Mouse (Mus musculus) midbrain, embryonic 16.5 days (tissue): ENCODE data around the gene B3gnt3. TPM values are rescaled to one million over a fixed set of nuclear protein-coding genes. Genes with fewer than 3 reads are reported as not detected.
"Not testable (repeated sequence)": the region's sequence is repeated elsewhere in the genome, so short reads cannot be mapped to it uniquely, and the experiment has no call there.

Experiments
- ATAC-seq: fragments of 200-750 bp; cut with Nextera tagmentation; 2 replicates; pipeline ENCODE4 v1.8.0; 2017; ENCODE audit warnings: moderate TSS enrichment
- H3K27ac ChIP-seq: fragments of 300-500 bp; sonication (generic); 2 replicates; pipeline ENCODE4 v1.5.1; 2014; ENCODE audit warnings: mild to moderate bottlenecking, low read length, mixed read lengths
- H3K27me3 ChIP-seq: fragments of 300-500 bp; sonication (generic); 2 replicates; pipeline ENCODE4 v1.6.1; 2014; ENCODE audit warnings: low read depth, low read length, mixed read lengths; ENCODE audit not compliant: control insufficient read depth, insufficient read depth
- H3K36me3 ChIP-seq: fragments of 300-500 bp; sonication (generic); 2 replicates; pipeline ENCODE4 v1.6.1; 2014; ENCODE audit warnings: mild to moderate bottlenecking, low read length, moderate library complexity, mixed read lengths; ENCODE audit not compliant: control insufficient read depth, insufficient read depth
- H3K4me1 ChIP-seq: fragments of 300-500 bp; sonication (generic); 2 replicates; pipeline ENCODE4 v1.6.1; 2014; ENCODE audit warnings: mild to moderate bottlenecking, low read length, mixed read lengths; ENCODE audit not compliant: control insufficient read depth, insufficient read depth
- H3K4me2 ChIP-seq: fragments of 300-500 bp; sonication (generic); 2 replicates; pipeline ENCODE4 v1.6.1; 2014; ENCODE audit warnings: mild to moderate bottlenecking, low read length, mixed read lengths
- H3K4me3 ChIP-seq: fragments of 300-500 bp; sonication (generic); 2 replicates; pipeline ENCODE4 v1.5.1; 2014; ENCODE audit warnings: low read depth, mild to moderate bottlenecking, low read length, moderate library complexity, mixed read lengths
- H3K9ac ChIP-seq: fragments of 300-500 bp; sonication (generic); 2 replicates; pipeline ENCODE4 v1.6.1; 2014; ENCODE audit warnings: low read depth, low read length, mixed read lengths
- H3K9me3 ChIP-seq: fragments of 300-500 bp; sonication (generic); replicated peaks from 2 replicates; pipeline ENCODE4 v1.6.1; 2014; ENCODE audit warnings: mild to moderate bottlenecking, low read length, mixed read lengths; ENCODE audit not compliant: control insufficient read depth, poor library complexity, severe bottlenecking
- WGBS: fragments of 180-500 bp; shearing (Covaris S2); extraction: QIAGEN DNeasy Blood & Tissue Kit; methylation state at CpG from one replicate; pipeline ENCODE4 v1.1.7; 2014; 5-methylcytosine and 5-hydroxymethylcytosine counted together
- polyA plus RNA-seq: library from polyadenylated mRNA; unstranded; fragments of >200 nt; fragmentation: Nextera tagmentation; extraction: Ambion mirVana; gene quantifications from 2 replicates; pipeline ENCODE4 v1.2.1, GENCODE M21; 2015

The B3gnt3 gene
- polyA plus RNA-seq, 1 experiment from 2014 or later, result 0.20 TPM

DNA sequence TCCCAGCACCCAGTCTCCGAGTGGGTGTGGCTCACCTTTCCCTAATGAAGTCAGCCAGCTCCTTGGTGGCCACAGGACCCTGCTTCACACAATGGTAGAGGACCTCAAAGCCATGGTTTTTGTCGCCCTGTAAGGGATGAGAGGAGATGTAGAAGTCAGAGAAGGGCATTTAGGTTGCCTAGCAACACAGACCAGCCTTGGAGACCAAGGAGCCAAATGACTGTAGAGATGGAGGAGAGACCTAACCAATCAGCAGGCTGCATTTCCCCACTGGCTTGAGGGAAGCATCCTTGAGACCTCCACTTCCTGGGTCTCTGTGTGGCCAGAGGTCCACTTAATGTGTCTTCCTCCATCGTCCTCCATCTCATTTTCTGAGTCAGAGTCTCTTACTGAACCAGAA, 16.7 kb upstream of the B3gnt3 start:
- 37% methylated on average over 3 of the region's 3 CpGs for WGBS
- Histone ChIP-seq H3K36me3 (peaks cover 7% of the 10 kb centered on the region), H3K9ac (no peak overlapping the region), H3K4me2 (no peak overlapping the region), H3K27me3 (no peaks in the 10 kb centered on the region), H3K9me3 (no peaks in the 10 kb centered on the region), H3K4me3 (no peak overlapping the region), H3K27ac (peak overlapping the region; percentile 86), H3K4me1 (peaks cover 46% of the 10 kb centered on the region)
- no peak for ATAC-seq

DNA sequence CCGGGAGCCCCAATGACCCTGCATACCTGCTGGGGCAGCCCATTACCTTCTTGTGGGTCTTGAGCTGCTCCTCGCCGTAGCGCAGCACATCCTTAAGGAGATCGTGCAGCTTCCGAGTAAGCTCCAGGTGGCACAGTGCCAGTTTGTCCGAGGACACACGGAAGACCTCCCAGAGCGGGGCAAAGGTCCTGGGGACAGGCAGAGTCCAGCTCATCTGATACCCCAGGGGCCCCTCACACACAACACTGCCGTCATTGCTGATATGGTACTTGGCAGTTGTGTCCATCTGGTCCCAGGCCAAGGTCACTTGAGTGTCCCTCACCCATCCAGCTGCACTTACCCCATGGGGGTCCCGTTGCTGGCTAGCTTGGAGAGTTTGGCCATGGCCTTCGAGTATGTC, 15.5 kb upstream of the B3gnt3 start:
- 86% methylated on average over 12 of the region's 12 CpGs for WGBS
- Histone ChIP-seq H3K36me3 (peaks cover 14% of the 10 kb centered on the region), H3K4me2 (no peak overlapping the region), H3K9me3 (no peaks in the 10 kb centered on the region), H3K4me1 (peaks cover 41% of the 10 kb centered on the region), H3K4me3 (no peak overlapping the region), H3K9ac (no peak overlapping the region), H3K27ac (no peak overlapping the region), H3K27me3 (no peaks in the 10 kb centered on the region)
- ATAC-seq, result no peak

DNA sequence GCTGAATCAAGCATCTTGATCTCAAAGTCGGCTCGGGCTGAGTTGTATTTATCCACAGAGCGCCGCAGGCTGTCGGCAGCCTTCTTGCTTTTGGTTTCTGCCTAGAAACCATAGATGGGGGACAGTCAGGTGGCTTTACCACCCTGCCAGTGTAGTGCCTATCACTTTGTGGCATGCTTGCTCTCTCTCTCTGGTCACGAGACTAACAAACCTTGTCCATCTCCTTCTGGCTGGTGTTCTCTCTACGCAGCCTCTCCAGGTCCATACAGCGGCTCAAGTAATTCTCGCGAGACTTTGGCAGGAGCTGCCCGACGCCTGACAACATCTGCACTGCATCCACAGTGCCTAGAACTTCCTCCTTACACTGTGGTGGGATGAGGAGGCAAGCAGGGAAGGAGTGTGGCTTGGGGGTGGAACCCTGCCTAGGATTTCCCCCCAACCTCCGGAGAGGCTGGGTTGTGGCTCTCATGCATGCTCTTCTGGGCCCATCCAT, 15.0 kb upstream of the B3gnt3 start:
- Histone ChIP-seq H3K36me3 (peaks cover 16% of the 10 kb centered on the region), H3K9ac (no peak overlapping the region), H3K9me3 (no peaks in the 10 kb centered on the region), H3K27ac (no peak overlapping the region), H3K4me1 (peaks cover 37% of the 10 kb centered on the region), H3K4me2 (no peak overlapping the region), H3K4me3 (no peak overlapping the region), H3K27me3 (no peaks in the 10 kb centered on the region)
- 88% methylated on average over 13 of the region's 13 CpGs for WGBS
- ATAC-seq, result no peak

DNA sequence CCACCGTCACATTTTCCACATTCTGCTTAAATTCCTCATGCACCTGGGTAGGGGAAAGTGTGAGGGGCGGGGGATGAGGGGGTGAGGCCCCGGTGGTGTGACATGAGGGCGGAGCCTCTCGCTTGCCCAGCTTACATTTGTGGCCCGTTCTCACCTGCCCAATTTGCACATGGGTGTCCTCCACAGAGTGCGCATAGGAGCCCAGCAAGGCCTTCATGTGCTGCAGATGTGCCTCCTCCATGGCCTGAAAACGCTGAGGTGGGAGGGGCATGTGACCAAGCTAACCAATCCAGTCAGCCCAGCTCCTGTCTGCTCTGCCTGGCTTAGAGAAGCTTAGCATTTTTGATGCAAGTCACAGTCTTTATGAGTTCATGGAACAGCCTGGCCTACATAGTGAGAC, 13.9 kb upstream of the B3gnt3 start:
- peaks cover 16% of the 10 kb centered on the region for H3K36me3 ChIP-seq
- H3K4me2 ChIP-seq, result no peak overlapping the region
- H3K4me3 ChIP-seq, result no peak overlapping the region
- no peak overlapping the region for H3K27ac ChIP-seq
- H3K27me3 ChIP-seq, result no peaks in the 10 kb centered on the region
- ATAC-seq, result no peak
- no peak overlapping the region for H3K9ac ChIP-seq
- H3K9me3 ChIP-seq, result no peaks in the 10 kb centered on the region
- 58% methylated on average over 8 of the region's 8 CpGs for WGBS
- peaks cover 26% of the 10 kb centered on the region for H3K4me1 ChIP-seq

DNA sequence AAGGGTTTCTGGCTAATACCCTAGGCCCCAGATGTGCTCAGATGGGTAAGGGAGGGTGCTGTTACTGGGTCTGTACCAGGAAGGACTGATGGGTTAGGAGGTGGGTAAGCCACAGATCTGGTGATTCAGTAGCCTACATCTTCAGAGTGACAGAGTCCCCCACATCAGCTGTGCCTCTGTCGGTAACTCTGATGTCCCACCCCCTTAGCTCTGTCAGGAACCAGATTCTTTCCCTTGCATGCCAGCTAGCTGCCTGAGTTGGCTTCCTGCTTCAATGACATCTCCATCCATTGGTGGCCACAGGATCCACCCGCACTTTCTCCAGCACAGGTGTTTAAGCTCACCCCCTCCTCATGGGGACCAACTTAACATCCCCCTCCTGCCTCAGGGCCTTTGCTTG, 10.0 kb upstream of the B3gnt3 start:
- H3K9me3 ChIP-seq, result no peaks in the 10 kb centered on the region
- WGBS, result 73% methylated on average over 2 of the region's 2 CpGs
- no peaks in the 10 kb centered on the region for H3K27me3 ChIP-seq
- 0 out of 2 replicates have a peak overlapping the region, but pooled peaks have one; percentile 14 for H3K9ac ChIP-seq
- ATAC-seq, result no peak
- H3K4me3 ChIP-seq, result no peak overlapping the region
- H3K4me2 ChIP-seq, result no peak overlapping the region
- peaks cover 25% of the 10 kb centered on the region for H3K36me3 ChIP-seq
- H3K4me1 ChIP-seq, result peaks cover 5% of the 10 kb centered on the region; the same call in 1 of the 2 replicates
- H3K27ac ChIP-seq, result no peak overlapping the region

DNA sequence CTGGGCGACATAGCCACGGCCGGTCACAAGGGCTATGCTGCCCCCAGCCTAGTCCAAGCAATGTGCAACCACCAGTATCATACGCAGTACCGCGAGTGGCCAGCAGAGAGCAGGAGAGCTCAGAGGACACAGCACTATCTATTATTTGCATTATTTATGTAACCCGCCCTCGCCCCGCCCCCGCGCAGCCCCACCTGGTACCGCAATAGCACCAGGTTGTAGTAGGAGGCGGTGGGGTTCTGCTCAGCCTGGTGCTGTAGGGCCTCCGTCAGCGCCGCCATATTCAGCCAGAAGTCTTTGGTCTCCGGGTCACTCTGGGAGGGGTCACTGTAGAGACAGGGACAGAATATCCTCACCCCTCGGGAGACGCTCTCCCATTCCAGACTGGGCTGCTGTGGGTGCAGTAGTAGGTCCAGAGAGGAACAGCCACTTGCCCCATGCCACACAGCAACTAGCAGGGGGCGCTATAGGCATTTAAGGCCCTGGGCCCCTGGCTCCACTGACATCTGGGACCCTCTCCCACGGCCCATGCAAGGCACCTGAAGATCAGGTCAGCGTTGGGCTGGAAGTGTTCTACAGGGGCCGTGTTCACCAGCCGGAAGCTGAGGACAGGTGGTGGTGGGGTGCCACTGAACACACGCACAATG, 8.3 kb upstream of the B3gnt3 start:
- H3K9me3 ChIP-seq, result no peaks in the 10 kb centered on the region
- H3K27ac ChIP-seq, result no peak overlapping the region
- peak overlapping the region; percentile 48 for H3K4me2 ChIP-seq
- H3K4me1 ChIP-seq, result peaks cover 5% of the 10 kb centered on the region; the same call in 1 of the 2 replicates
- peak overlapping the region; percentile 11; the same call in 1 of the 2 replicates for H3K4me3 ChIP-seq
- WGBS, result 20% methylated on average over 25 of the region's 25 CpGs
- peaks cover 21% of the 10 kb centered on the region for H3K36me3 ChIP-seq
- peak; percentile 68 for ATAC-seq
- H3K9ac ChIP-seq, result peak overlapping the region; percentile 56
- no peaks in the 10 kb centered on the region; the same call in 1 of the 2 replicates for H3K27me3 ChIP-seq

DNA sequence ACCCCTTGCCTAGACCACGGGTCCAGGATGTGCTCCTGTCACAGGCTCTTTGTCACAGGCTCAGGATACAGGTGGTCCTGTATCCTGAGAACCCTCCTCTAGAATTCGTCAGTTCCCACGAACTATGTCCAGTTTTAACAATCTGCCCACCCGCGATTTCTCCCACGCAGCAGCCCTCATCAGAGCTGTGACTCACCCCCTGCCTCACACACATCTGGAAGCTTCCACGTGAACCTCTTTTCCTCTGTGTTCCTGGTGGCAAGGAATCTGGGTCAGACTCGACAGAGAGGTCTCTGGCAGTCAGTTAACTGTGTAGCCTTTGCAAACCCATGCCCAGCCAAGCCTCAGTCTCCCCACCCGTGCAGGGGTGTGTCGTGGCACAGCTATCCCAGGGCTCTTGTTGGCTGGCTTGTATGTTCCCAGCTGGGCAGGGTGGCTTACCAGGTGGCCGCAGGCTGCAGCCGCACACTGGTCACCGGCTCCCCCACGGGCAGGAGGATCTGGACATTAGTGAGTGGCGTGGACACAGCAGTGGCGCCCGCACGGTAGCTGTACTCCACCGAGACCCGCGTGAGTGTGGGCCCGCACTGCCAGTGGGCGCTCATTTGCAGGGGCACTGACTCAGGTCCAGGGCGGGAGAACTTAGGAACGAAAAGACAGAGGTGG, 7.7 kb upstream of the B3gnt3 start:
- 44% methylated on average over 25 of the region's 25 CpGs for WGBS
- Histone ChIP-seq H3K9ac (no peak overlapping the region; the same call in 1 of the 2 replicates), H3K36me3 (peaks cover 21% of the 10 kb centered on the region), H3K27ac (no peak overlapping the region), H3K9me3 (no peaks in the 10 kb centered on the region), H3K27me3 (no peaks in the 10 kb centered on the region; the same call in 1 of the 2 replicates), H3K4me2 (peak overlapping the region; percentile 48), H3K4me3 (no peak overlapping the region), H3K4me1 (peaks cover 5% of the 10 kb centered on the region; the same call in 1 of the 2 replicates)
- peak; percentile 44 for ATAC-seq

DNA sequence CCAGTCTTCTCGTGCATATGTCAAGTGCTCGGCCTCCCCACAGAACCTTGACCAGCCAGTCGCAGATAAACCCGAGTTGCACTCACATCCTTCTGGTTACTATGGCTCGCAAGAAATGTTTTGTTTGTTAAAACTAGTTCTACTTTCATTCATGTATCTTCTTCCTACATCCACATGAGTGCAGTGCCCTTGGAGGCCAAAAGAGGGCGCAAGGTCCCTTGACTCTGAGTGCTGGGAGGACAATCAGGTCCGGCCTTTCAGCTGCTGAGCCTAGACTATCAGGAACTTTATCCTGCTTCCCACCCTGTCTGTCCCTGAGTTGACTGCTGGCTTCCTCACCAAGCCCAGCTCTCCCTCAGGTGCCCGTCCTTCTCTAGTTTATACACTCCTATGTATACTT, 6.3 kb upstream of the B3gnt3 start:
- H3K9me3 ChIP-seq, result no peaks in the 10 kb centered on the region
- WGBS, result 37% methylated on average over 8 of the region's 8 CpGs
- no peak overlapping the region for H3K4me3 ChIP-seq
- H3K4me2 ChIP-seq, result no peak overlapping the region
- peaks cover 20% of the 10 kb centered on the region for H3K36me3 ChIP-seq
- peaks cover 5% of the 10 kb centered on the region; the same call in 1 of the 2 replicates for H3K4me1 ChIP-seq
- no peak for ATAC-seq
- peaks cover 1% of the 10 kb centered on the region for H3K27me3 ChIP-seq
- no peak overlapping the region for H3K9ac ChIP-seq
- H3K27ac ChIP-seq, result no peak overlapping the region

DNA sequence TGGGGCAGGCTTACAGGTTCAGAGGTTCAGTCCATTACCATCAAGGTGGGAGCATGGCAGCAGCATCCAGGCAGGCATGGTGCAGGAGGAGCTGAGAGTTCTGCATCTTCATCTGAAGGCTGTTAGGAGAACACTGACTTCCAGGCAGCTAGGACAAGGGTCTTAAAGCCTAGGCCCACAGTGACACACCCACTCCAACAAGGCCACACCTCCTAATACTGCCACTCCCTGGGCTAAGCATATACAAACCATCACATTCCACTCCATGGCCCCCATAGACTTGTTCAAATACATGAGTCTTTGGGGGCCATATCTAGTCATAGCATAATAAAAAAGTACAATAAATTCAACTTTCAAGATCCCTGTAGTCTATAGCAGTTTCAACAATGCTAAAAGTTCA, 1.8 kb upstream of the B3gnt3 start:
- H3K4me2 ChIP-seq, H3K4me1 ChIP-seq, ATAC-seq, H3K9me3 ChIP-seq, H3K9ac ChIP-seq, H3K27ac ChIP-seq, H3K36me3 ChIP-seq, H3K4me3 ChIP-seq: not testable (repeated sequence)
- peaks cover 26% of the 10 kb centered on the region for H3K27me3 ChIP-seq
